Comparison of ENCODE assay signal across 9 mouse cellular contexts in genomic region chr15:82982724-82983415, GRCm38 (mm10). TPM values are rescaled to one million over a fixed set of nuclear protein-coding genes. Genes with fewer than 3 reads are reported as not detected.
DNase-seq lines count a peak whose midpoint lies in the region; ATAC-seq lines count a peak whose summit lies in the region.
"Had no signal": no experiment of that assay in that cellular context is flagged by ENCODE, and none has a peak within 500 bp of the region (broad histone marks: within the 10 kb centered on the region; RNA-seq: fewer than 3 reads in every experiment).

No protein-coding gene starts in this region.

- H3K27ac ChIP-seq in forebrain, embryonic 13.5 days, result peak overlapping the region; percentile 94
- H3K27ac ChIP-seq in midbrain, embryonic 15.5 days, result peak overlapping the region; percentile 88
- H3K27ac ChIP-seq: liver, embryonic 15.5 days had no signal

- ATAC-seq in forebrain, embryonic 13.5 days, result peak; percentile 17; the same call in 1 of the 2 replicates
- no peak for ATAC-seq in midbrain, embryonic 15.5 days (replicated peaks)
- no peak for ATAC-seq in megakaryocyte, adult 5-6 weeks (ENCODE audit: poor library complexity, severe bottlenecking)

- intact Hi-C loops in heart, postnatal 25 days (cut with DNase I), result no loop called here
- intact Hi-C loops in heart, postnatal 14 days (cut with DNase I), result no loop called here

- H3K27me3 ChIP-seq in forebrain, embryonic 13.5 days, result peaks cover 22% of the 10 kb centered on the region
- H3K27me3 ChIP-seq in midbrain, embryonic 15.5 days (replicated peaks), result 0 out of 2 replicates have a peak, but pooled peaks cover 3% of the 10 kb centered on the region

- peak overlapping the region; percentile 43 for H3K9ac ChIP-seq in forebrain, embryonic 13.5 days
- H3K9ac ChIP-seq in midbrain, embryonic 15.5 days, result peak overlapping the region; percentile 11
- H3K9ac ChIP-seq: liver, embryonic 15.5 days had no signal

- H3K36me3 ChIP-seq in forebrain, embryonic 13.5 days (ENCODE audit: poor library complexity, severe bottlenecking), result no peaks in the 10 kb centered on the region
- H3K36me3 ChIP-seq in midbrain, embryonic 15.5 days (replicated peaks), result no peaks in the 10 kb centered on the region
- H3K36me3 ChIP-seq: liver, embryonic 15.5 days had no signal

- WGBS in forebrain, embryonic 13.5 days, result 2% methylated on average over 18 of the region's 18 CpGs
- under 1% methylated on average over 18 of the region's 18 CpGs for WGBS in midbrain, embryonic 15.5 days

- DNase-seq in heart, adult 11 months, result peak; percentile 93
- no peak for DNase-seq in heart, postnatal 25 days (ENCODE audit: low spot score)
- DNase-seq in heart, postnatal 14 days, result peak; percentile 35 to 59
- no peak for DNase-seq in cerebellum, adult 18-20 months
- no peak for DNase-seq in ovary, postnatal 14 days (ENCODE audit: low spot score)

- H3K4me2 ChIP-seq in forebrain, embryonic 13.5 days, result peak overlapping the region; percentile 90
- peak overlapping the region; percentile 49 for H3K4me2 ChIP-seq in midbrain, embryonic 15.5 days
- H3K4me2 ChIP-seq: liver, embryonic 15.5 days had no signal

- no peaks in the 10 kb centered on the region for H3K9me3 ChIP-seq in forebrain, embryonic 13.5 days (replicated peaks)
- no peaks in the 10 kb centered on the region for H3K9me3 ChIP-seq in midbrain, embryonic 15.5 days
- H3K9me3 ChIP-seq: liver, embryonic 15.5 days had no signal

- H3K4me1 ChIP-seq in forebrain, embryonic 13.5 days, result peaks cover 77% of the 10 kb centered on the region
- H3K4me1 ChIP-seq in midbrain, embryonic 15.5 days, result peaks cover 67% of the 10 kb centered on the region

- peak overlapping the region; percentile 17 for H3K4me3 ChIP-seq in forebrain, embryonic 13.5 days
- peak overlapping the region; percentile 26 for H3K4me3 ChIP-seq in midbrain, embryonic 15.5 days
- H3K4me3 ChIP-seq: liver, embryonic 15.5 days had no signal

RNA-seq across cellular contexts. Expression of gene Tcf20, which starts 4.8 kb away (rescaled TPM):
- total RNA-seq in heart, postnatal 25 days (2021), result 10 to 100 TPM; 52.2 to 55.8 TPM
- 15.3 and 18.6 TPM in 2 replicates for polyA plus RNA-seq in forebrain, embryonic 13.5 days (2015; fragmentation: Nextera tagmentation; extraction: Ambion mirVana)
- 10 to 100 TPM; 49.9 to 59.1 TPM for total RNA-seq in heart, postnatal 14 days (2021)
- 15.1 and 15.9 TPM in 2 replicates for polyA plus RNA-seq in midbrain, embryonic 15.5 days (2015; fragmentation: Nextera tagmentation; extraction: Ambion mirVana)
- 40.7 and 46.5 TPM in 2 replicates for total RNA-seq in megakaryocyte, adult 5-6 weeks (2015)
- 75.9 and 85.2 TPM in 2 replicates for total RNA-seq in megakaryocyte, adult 5-6 weeks (2017)

RNA-seq across cellular contexts. Expression of gene Nfam1, which starts 50.2 kb away (rescaled TPM):
- total RNA-seq in heart, postnatal 25 days (2021), result 1 to 10 TPM; 2.9 TPM
- 1.2 and 1.5 TPM in 2 replicates for polyA plus RNA-seq in forebrain, embryonic 13.5 days (2015; fragmentation: Nextera tagmentation; extraction: Ambion mirVana)
- 1 to 10 TPM; 2.2 to 2.4 TPM for total RNA-seq in heart, postnatal 14 days (2021)
- polyA plus RNA-seq in midbrain, embryonic 15.5 days (2015; fragmentation: Nextera tagmentation; extraction: Ambion mirVana), result 2.9 TPM in 2 replicates
- total RNA-seq in megakaryocyte, adult 5-6 weeks (2015), result 159 TPM in 2 replicates
- total RNA-seq in megakaryocyte, adult 5-6 weeks (2017), result 189 and 212 TPM in 2 replicates

Comparison
In these comparisons a context has a peak if more than half of its experiments do, and no peak if none do; other contexts are left out.
1. DNase-seq: peak in heart, adult 11 months (single experiment) and heart, postnatal 14 days (2 of 2); none in heart, postnatal 25 days (single experiment), cerebellum, adult 18-20 months (0 of 2) and ovary, postnatal 14 days (single experiment).
2. RNA of gene Nfam1, which starts 50.2 kb away (total RNA-seq): 159 to 212 TPM in megakaryocyte, adult 5-6 weeks; 2.9 TPM in heart, postnatal 25 days and 2.2 to 2.4 TPM in heart, postnatal 14 days; every median in the first group is over 10 times any median in the second.